Mouse (Mus musculus): ENCODE measurements at regions not wholly inside any gene's neighbourhood (a gene's known extent, or its start where the extent isn't known, plus 50 kb on each side); places are given as distances from the start of the nearest gene placed in this dataset.

DNA sequence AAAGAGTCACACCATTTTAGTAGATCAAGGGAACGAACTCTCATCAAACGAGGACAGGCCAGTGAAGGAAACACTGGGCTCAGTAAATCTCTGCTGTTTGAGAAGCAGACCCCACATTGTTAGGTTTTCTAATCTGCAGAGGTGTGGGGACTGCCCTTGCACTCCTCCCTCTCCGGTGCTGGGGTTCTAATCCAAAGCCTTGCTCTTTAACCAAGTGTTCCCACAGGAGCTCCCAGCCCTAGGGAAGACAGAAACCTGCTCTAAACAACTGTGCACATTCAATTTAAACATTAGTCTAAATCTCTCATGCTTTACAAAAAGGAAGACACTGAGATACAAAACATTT lies 108.1 kb upstream of the Acvr2a start:
- no peak for ATAC-seq (ENCODE audit: insufficient number of reproducible peaks, low FRiP score, low TSS enrichment)

DNA sequence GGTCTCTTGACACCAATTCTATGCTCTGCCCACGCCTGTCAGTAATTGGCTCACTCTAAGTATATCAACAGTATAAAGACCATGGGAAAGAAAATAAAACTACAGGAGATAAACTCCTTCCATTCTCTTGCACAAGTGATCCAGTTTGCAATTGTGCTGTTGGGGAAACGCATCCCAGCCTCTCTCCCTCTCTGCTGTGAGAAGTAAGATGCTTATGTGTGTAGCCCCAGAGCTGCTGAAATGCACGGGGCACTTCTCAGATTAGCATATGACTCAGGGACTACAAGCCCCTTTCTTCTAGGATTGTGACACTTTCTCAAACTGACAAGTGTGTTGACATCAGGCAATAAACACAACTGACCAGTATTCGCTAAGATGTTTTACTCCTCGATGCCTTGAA lies 107.7 kb upstream of the Acvr2a start:
- ATAC-seq (ENCODE audit: insufficient number of reproducible peaks, low FRiP score, low TSS enrichment) = no peak

DNA sequence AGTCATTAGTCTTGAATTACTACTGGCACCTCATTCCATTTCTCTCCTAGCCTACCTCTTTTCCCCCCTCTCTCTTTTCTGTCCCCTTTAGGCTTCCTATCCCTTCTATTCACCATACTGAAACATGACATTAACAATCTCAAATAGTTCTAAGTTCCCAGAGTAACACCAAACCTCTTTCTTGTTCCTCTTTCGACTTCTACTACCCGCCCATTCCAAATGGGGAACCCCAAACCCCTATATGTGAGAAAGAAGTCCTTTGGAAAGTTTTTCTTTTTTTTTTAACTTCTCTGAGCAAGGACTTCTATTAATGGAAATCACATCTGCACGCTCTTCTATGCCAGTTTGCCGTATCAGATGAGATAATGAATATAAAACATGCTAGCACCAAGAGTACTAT lies 97.7 kb upstream of the Acvr2a start:
- no peak for ATAC-seq (ENCODE audit: insufficient number of reproducible peaks, low FRiP score, low TSS enrichment)

DNA sequence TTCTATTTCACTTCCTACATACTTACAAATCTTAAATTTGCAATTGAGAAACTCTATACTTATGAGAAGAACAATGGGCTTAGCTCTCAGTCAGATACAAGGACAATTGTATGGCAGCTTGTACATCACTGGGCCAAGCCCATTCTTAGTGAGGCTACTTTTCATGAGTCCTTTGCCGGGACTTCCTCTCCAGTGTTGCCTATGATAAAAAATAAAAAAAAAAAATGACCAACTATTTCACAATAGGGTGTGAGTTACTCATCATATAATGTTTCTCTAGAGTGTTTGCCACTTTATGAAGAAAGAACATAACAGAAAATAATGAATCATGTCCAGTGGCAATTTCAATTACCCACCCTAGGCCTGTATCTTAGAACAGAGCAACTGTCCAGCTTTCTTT lies 96.1 kb upstream of the Acvr2a start:
- ATAC-seq (ENCODE audit: insufficient number of reproducible peaks, low FRiP score, low TSS enrichment) = no peak

DNA sequence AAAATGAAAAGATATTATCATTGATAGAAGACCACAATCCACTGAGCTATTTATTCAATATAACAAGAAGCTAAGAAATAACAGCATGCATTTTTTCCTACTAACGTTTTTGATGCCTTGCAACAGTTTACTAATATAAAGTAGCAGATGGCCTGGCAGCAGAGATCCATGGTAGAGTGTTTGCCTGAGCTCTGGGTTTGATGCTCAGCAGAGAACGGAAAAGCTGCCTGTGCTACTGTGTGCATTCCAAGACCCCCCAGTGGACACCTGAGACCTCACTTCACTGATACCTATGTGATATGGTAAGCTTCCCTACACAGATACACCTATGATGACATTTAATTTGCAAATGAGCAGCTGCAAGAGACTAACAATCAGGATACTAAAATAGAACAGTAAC lies 95.6 kb upstream of the Acvr2a start:
- ATAC-seq (ENCODE audit: insufficient number of reproducible peaks, low FRiP score, low TSS enrichment) = no peak

DNA sequence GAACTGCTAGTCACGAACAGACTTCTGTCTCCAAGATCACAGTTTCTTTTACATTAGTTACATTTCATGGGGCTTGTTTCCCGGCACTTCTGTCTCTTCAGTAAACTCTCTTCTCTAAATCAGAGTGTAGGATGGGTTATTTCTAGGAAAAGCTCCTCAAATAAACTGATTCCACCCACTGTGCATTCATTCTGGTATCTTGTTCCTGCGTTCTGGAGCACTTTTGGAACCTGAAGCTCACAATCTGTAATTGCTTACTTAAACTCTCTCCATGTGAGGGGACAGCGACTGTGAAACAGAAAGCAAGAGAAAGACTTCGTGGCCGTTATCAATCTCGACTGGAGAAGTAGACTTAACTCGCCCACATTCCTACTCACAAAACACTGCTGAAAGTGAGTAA lies 83.1 kb upstream of the Acvr2a start:
- no peak for ATAC-seq (ENCODE audit: insufficient number of reproducible peaks, low FRiP score, low TSS enrichment)

DNA sequence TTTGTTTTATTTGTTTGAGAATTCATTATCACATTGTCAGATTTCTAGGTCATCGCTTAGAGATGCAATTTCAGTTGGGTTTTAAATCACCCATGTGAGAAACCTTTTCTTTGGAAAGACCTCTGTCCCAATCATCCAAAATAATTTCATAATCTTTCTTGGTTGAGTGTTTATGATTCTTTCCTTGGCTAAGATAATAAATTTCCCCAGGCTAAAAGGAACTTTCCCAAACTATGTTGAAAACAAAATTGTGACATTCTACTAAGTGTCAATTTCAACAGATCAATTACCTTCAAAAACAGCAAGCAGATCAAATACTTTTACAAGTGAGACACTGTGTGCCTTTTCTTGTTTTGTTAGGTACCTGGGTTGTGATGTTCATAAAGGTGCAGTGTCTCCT lies 80.0 kb upstream of the Acvr2a start:
- ATAC-seq (ENCODE audit: insufficient number of reproducible peaks, low FRiP score, low TSS enrichment) = no peak

DNA sequence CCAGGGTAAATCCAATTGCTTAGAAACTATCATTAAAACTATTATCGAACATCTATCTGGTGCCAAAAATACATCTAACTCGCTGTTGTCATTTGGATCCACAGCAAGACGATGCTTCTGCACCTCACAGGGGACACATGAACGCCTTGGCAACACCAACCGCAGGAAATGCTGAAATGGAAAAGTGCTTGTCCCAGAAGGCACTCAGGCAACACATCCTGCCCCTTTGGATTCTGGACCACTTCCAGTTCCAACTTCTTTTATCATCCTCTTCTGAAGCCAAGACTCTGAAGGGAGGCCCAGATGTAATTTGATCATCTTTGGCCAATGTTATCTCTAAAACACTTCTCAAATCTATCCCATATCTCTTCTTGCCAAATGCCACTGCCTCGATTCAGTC lies 79.4 kb upstream of the Acvr2a start:
- ATAC-seq (ENCODE audit: insufficient number of reproducible peaks, low FRiP score, low TSS enrichment) = no peak

DNA sequence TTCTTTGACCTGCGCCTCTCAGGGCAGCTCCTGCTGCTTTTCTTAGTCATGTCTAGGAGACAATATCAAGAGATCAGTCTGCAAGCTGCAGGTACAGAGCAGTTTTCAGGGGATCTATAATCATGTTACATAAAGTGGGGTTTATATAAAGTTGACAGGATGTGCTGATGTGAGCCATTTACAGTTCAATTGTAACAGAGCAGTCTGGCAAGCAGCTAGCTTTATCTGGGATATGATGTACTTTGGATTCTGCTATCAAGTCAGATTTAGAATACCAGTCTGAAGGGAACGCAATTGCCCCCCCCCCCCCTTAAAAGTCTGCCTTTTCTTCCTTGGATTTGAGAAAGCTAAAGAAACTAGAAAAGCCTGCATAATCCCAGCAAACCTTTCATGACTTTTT lies 77.6 kb upstream of the Acvr2a start:
- peak; percentile 20; the same call in 1 of the 2 replicates for ATAC-seq (ENCODE audit: insufficient number of reproducible peaks, low FRiP score, low TSS enrichment)

All from cerebellum, adult (tissue).